Mouse (Mus musculus): ENCODE measurements around the gene Shisa4. TPM values are rescaled to one million over a fixed set of nuclear protein-coding genes. Genes with fewer than 3 reads are reported as not detected.
A peak's percentile ranks its signal among the peaks of the same experiment; 100 is the strongest.

Shisa4 gene
- polyA plus RNA-seq, 1 experiment from 2014 or later: 119 TPM

GRCm38 (mm10) chr1:135369415-135369814, 5.6 kb downstream of the Shisa4 start:
- H3K4me1 ChIP-seq (ENCODE audit: control insufficient read depth, insufficient read depth, low read length): peaks cover 33% of the 10 kb centered on the region
- H3K27ac ChIP-seq (ENCODE audit: low read length): no peak overlapping the region
- 90% methylated on average over 5 of the region's 5 CpGs for WGBS
- no peaks in the 10 kb centered on the region for H3K27me3 ChIP-seq (ENCODE audit: control insufficient read depth, insufficient read depth, low read depth, low read length)
- no peaks in the 10 kb centered on the region for H3K9me3 ChIP-seq (replicated peaks; ENCODE audit: control insufficient read depth, low read length, poor library complexity, severe bottlenecking)
- H3K4me3 ChIP-seq (ENCODE audit: low read depth, low read length): no peak overlapping the region
- no peak for ATAC-seq
- H3K36me3 ChIP-seq (ENCODE audit: control insufficient read depth, insufficient read depth, low read length): no peaks in the 10 kb centered on the region; the same call in 1 of the 2 replicates
- peak overlapping the region; percentile 92; the same call in 1 of the 2 replicates for H3K4me2 ChIP-seq (ENCODE audit: low read length)
- no peak overlapping the region for H3K9ac ChIP-seq (ENCODE audit: low read depth, low read length)

GRCm38 (mm10) chr1:135368982-135369381, 6.1 kb downstream of the Shisa4 start:
- 9% methylated on average over 14 of the region's 14 CpGs for WGBS

GRCm38 (mm10) chr1:135368245-135368644, 6.8 kb downstream of the Shisa4 start:
- Histone ChIP-seq H3K27me3 (ENCODE audit: control insufficient read depth, insufficient read depth, low read depth, low read length) (no peaks in the 10 kb centered on the region), H3K36me3 (ENCODE audit: control insufficient read depth, insufficient read depth, low read length) (no peaks in the 10 kb centered on the region; the same call in 1 of the 2 replicates), H3K9me3 (replicated peaks; ENCODE audit: control insufficient read depth, low read length, poor library complexity, severe bottlenecking) (no peaks in the 10 kb centered on the region), H3K4me3 (ENCODE audit: low read depth, low read length) (peak overlapping the region; percentile 44), H3K4me1 (ENCODE audit: control insufficient read depth, insufficient read depth, low read length) (peaks cover 25% of the 10 kb centered on the region), H3K9ac (ENCODE audit: low read depth, low read length) (peak overlapping the region; percentile 67), H3K27ac (ENCODE audit: low read length) (0 out of 2 replicates have a peak overlapping the region, but pooled peaks have one; percentile 24), H3K4me2 (ENCODE audit: low read length) (peak overlapping the region; percentile 92)
- 0% methylated on average over 20 of the region's 20 CpGs for WGBS
- peak; percentile 82 for ATAC-seq

More at GRCm38 (mm10) chr1:135368982-135369381, 6.1 kb downstream of the Shisa4 start:
- no peak overlapping the region for H3K27ac ChIP-seq (ENCODE audit: low read length)
- peak; percentile 44 for ATAC-seq
- peak overlapping the region; percentile 67 for H3K9ac ChIP-seq (ENCODE audit: low read depth, low read length)
- peak overlapping the region; percentile 44 for H3K4me3 ChIP-seq (ENCODE audit: low read depth, low read length)
- peak overlapping the region; percentile 92 for H3K4me2 ChIP-seq (ENCODE audit: low read length)
- H3K36me3 ChIP-seq (ENCODE audit: control insufficient read depth, insufficient read depth, low read length): no peaks in the 10 kb centered on the region; the same call in 1 of the 2 replicates
- H3K27me3 ChIP-seq (ENCODE audit: control insufficient read depth, insufficient read depth, low read depth, low read length): no peaks in the 10 kb centered on the region
- no peaks in the 10 kb centered on the region for H3K9me3 ChIP-seq (replicated peaks; ENCODE audit: control insufficient read depth, low read length, poor library complexity, severe bottlenecking)
- peaks cover 31% of the 10 kb centered on the region for H3K4me1 ChIP-seq (ENCODE audit: control insufficient read depth, insufficient read depth, low read length)

GRCm38 (mm10) chr1:135367595-135367994, 7.4 kb downstream of the Shisa4 start:
- no peak overlapping the region for H3K4me3 ChIP-seq (ENCODE audit: low read depth, low read length)
- no peak for ATAC-seq
- H3K27me3 ChIP-seq (ENCODE audit: control insufficient read depth, insufficient read depth, low read depth, low read length): no peaks in the 10 kb centered on the region
- H3K4me2 ChIP-seq (ENCODE audit: low read length): no peak overlapping the region
- H3K27ac ChIP-seq (ENCODE audit: low read length): no peak overlapping the region
- no peak overlapping the region for H3K9ac ChIP-seq (ENCODE audit: low read depth, low read length)
- H3K36me3 ChIP-seq (ENCODE audit: control insufficient read depth, insufficient read depth, low read length): no peaks in the 10 kb centered on the region; the same call in 1 of the 2 replicates
- WGBS: 72% methylated on average over 8 of the region's 8 CpGs
- H3K4me1 ChIP-seq (ENCODE audit: control insufficient read depth, insufficient read depth, low read length): peaks cover 19% of the 10 kb centered on the region
- H3K9me3 ChIP-seq (replicated peaks; ENCODE audit: control insufficient read depth, low read length, poor library complexity, severe bottlenecking): no peaks in the 10 kb centered on the region

GRCm38 (mm10) chr1:135367005-135367404, 8.0 kb downstream of the Shisa4 start:
- no peaks in the 10 kb centered on the region for H3K9me3 ChIP-seq (replicated peaks; ENCODE audit: control insufficient read depth, low read length, poor library complexity, severe bottlenecking)
- no peak overlapping the region for H3K4me2 ChIP-seq (ENCODE audit: low read length)
- no peak for ATAC-seq
- no peak overlapping the region for H3K27ac ChIP-seq (ENCODE audit: low read length)
- H3K27me3 ChIP-seq (ENCODE audit: control insufficient read depth, insufficient read depth, low read depth, low read length): no peaks in the 10 kb centered on the region
- H3K36me3 ChIP-seq (ENCODE audit: control insufficient read depth, insufficient read depth, low read length): no peaks in the 10 kb centered on the region; the same call in 1 of the 2 replicates
- H3K4me1 ChIP-seq (ENCODE audit: control insufficient read depth, insufficient read depth, low read length): peaks cover 13% of the 10 kb centered on the region
- H3K9ac ChIP-seq (ENCODE audit: low read depth, low read length): no peak overlapping the region
- no peak overlapping the region for H3K4me3 ChIP-seq (ENCODE audit: low read depth, low read length)
- WGBS: 87% methylated on average over 7 of the region's 7 CpGs

- ATAC-seq: no peak
- Histone ChIP-seq H3K27me3 (ENCODE audit: control insufficient read depth, insufficient read depth, low read depth, low read length) (no peaks in the 10 kb centered on the region), H3K9ac (ENCODE audit: low read depth, low read length) (no peak overlapping the region), H3K4me3 (ENCODE audit: low read depth, low read length) (no peak overlapping the region), H3K9me3 (replicated peaks; ENCODE audit: control insufficient read depth, low read length, poor library complexity, severe bottlenecking) (no peaks in the 10 kb centered on the region), H3K4me1 (ENCODE audit: control insufficient read depth, insufficient read depth, low read length) (peaks cover 7% of the 10 kb centered on the region), H3K36me3 (ENCODE audit: control insufficient read depth, insufficient read depth, low read length) (no peaks in the 10 kb centered on the region; the same call in 1 of the 2 replicates), H3K4me2 (ENCODE audit: low read length) (no peak overlapping the region), H3K27ac (ENCODE audit: low read length) (no peak overlapping the region)
Measured at GRCm38 (mm10) chr1:135366380-135366779, 8.7 kb downstream of the Shisa4 start.

GRCm38 (mm10) chr1:135363446-135363845, 11.6 kb downstream of the Shisa4 start:
- no peaks in the 10 kb centered on the region for H3K36me3 ChIP-seq (ENCODE audit: control insufficient read depth, insufficient read depth, low read length)
- no peak for ATAC-seq

GRCm38 (mm10) chr1:135362115-135362514, 12.9 kb downstream of the Shisa4 start:
- Histone ChIP-seq H3K9ac (ENCODE audit: low read depth, low read length) (no peak overlapping the region), H3K27me3 (ENCODE audit: control insufficient read depth, insufficient read depth, low read depth, low read length) (no peaks in the 10 kb centered on the region), H3K4me2 (ENCODE audit: low read length) (no peak overlapping the region), H3K4me1 (ENCODE audit: control insufficient read depth, insufficient read depth, low read length) (no peaks in the 10 kb centered on the region), H3K9me3 (replicated peaks; ENCODE audit: control insufficient read depth, low read length, poor library complexity, severe bottlenecking) (no peaks in the 10 kb centered on the region), H3K27ac (ENCODE audit: low read length) (no peak overlapping the region), H3K4me3 (ENCODE audit: low read depth, low read length) (no peak overlapping the region), H3K36me3 (ENCODE audit: control insufficient read depth, insufficient read depth, low read length) (no peaks in the 10 kb centered on the region)
- no peak for ATAC-seq

More at GRCm38 (mm10) chr1:135363446-135363845, 11.6 kb downstream of the Shisa4 start:
- Histone ChIP-seq H3K4me2 (ENCODE audit: low read length) (no peak overlapping the region), H3K27ac (ENCODE audit: low read length) (no peak overlapping the region), H3K9ac (ENCODE audit: low read depth, low read length) (no peak overlapping the region), H3K4me3 (ENCODE audit: low read depth, low read length) (no peak overlapping the region), H3K4me1 (ENCODE audit: control insufficient read depth, insufficient read depth, low read length) (no peaks in the 10 kb centered on the region; the same call in 1 of the 2 replicates), H3K27me3 (ENCODE audit: control insufficient read depth, insufficient read depth, low read depth, low read length) (no peaks in the 10 kb centered on the region), H3K9me3 (replicated peaks; ENCODE audit: control insufficient read depth, low read length, poor library complexity, severe bottlenecking) (no peaks in the 10 kb centered on the region)
- 86% methylated on average over 8 of the region's 8 CpGs for WGBS

GRCm38 (mm10) chr1:135361491-135361890, 13.5 kb downstream of the Shisa4 start:
- Histone ChIP-seq H3K36me3 (ENCODE audit: control insufficient read depth, insufficient read depth, low read length) (no peaks in the 10 kb centered on the region), H3K4me2 (ENCODE audit: low read length) (no peak overlapping the region), H3K4me3 (ENCODE audit: low read depth, low read length) (no peak overlapping the region), H3K27ac (ENCODE audit: low read length) (no peak overlapping the region), H3K9ac (ENCODE audit: low read depth, low read length) (no peak overlapping the region), H3K27me3 (ENCODE audit: control insufficient read depth, insufficient read depth, low read depth, low read length) (no peaks in the 10 kb centered on the region), H3K9me3 (replicated peaks; ENCODE audit: control insufficient read depth, low read length, poor library complexity, severe bottlenecking) (no peaks in the 10 kb centered on the region), H3K4me1 (ENCODE audit: control insufficient read depth, insufficient read depth, low read length) (no peaks in the 10 kb centered on the region)
- WGBS: 71% methylated on average over 4 of the region's 4 CpGs
- no peak for ATAC-seq
